Mouse (Mus musculus): ENCODE data around the gene Rapgef4. TPM values are rescaled to one million over a fixed set of nuclear protein-coding genes. Genes with fewer than 3 reads are reported as not detected.

The Rapgef4 gene
- polyA plus RNA-seq, 1 experiment: 1.3 TPM

DNA sequence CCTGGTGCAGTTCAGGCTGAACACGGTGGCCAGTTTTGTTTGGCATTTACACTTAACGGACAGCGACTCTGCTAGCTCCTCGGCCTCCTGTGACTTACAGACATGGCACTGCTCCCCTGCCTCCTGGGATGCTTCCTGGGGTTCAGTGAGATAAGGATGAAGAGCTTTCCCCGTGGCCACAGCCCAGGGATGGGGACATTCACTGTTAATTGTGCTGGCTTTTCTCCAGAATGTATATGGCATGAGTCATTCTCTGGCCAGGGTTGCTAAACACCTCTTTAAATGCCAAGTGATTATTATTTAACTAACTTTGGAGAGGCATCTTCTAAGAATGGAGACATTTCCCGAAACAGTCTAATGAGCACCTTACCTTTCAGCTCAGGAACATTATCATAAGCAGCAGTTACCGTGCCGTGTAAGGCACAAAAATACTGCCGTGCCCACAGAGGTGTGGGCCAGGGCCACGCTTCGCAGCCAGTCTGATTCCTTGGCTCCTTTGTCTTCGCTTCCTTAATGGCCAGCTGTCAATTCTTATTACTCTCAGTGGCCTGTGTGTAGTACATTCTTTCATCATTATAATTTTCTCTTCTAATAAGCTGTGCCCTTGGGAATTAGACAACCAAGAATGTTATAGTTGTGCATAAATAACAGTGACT is 126.6 kb downstream of the Rapgef4 start:
- DNase-seq (ENCODE audit: low read depth, low spot score): no peak
- WGBS: 33% methylated on average over 12 of the region's 12 CpGs

- WGBS: 74% methylated on average over 4 of the region's 4 CpGs
- no peak for DNase-seq (ENCODE audit: low read depth, low spot score)
These were observed 127.6 kb downstream of the Rapgef4 start for GRCm38 (mm10) chr2:72108448-72109312.

DNA sequence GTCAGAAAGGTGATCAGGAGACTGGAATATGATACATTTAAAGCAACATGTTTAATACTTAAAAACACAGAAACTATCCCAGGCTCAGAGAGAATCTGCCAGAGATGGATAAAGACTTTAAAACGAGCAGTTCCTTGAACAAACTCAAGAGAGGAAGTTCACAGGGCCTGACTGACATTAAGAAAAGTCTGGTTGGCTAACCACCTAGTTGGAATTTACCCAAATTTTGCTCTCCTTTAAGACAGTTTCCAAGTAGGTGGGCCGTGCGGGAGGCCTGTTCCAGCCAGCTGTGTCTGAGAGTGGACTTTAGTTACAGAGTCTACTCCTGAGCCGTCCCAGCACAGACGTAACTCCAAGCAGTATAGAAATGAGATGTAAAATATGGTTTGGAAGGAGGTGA is 129.4 kb downstream of the Rapgef4 start:
- DNase-seq (ENCODE audit: low read depth, low spot score): no peak
- WGBS: 75% methylated on average over 5 of the region's 5 CpGs

- no peak for DNase-seq (ENCODE audit: low read depth, low spot score)
- WGBS: 18% methylated on average over 5 of the region's 5 CpGs
These were observed 132.7 kb downstream of the Rapgef4 start for GRCm38 (mm10) chr2:72113716-72114115.

DNA sequence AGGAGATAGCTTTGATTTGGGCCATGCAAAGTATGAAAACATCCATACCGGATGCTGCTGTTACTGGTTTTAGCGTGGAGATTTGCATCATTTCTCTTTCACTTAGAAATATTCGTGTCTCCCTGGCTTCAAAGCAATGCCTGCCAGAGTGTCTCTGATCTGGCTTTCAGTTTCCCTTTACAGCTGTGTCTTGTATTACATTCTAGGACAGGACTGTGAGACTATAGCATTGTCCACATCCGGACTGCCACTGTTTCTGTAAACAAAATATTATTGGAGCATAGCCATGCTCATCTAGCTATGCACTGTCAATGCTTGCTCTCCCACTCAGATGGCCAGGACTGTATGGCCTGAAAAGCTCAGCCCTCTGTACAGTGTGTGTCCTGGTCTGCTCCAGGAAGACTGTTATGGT is 133.1 kb downstream of the Rapgef4 start:
- no peak for DNase-seq (ENCODE audit: low read depth, low spot score)
- 33% methylated on average over 4 of the region's 4 CpGs for WGBS

GRCm38 (mm10) chr2:72116103-72116502 is 135.1 kb downstream of the Rapgef4 start:
- 86% methylated on average over 7 of the region's 7 CpGs for WGBS
- no peak for DNase-seq (ENCODE audit: low read depth, low spot score)

DNA sequence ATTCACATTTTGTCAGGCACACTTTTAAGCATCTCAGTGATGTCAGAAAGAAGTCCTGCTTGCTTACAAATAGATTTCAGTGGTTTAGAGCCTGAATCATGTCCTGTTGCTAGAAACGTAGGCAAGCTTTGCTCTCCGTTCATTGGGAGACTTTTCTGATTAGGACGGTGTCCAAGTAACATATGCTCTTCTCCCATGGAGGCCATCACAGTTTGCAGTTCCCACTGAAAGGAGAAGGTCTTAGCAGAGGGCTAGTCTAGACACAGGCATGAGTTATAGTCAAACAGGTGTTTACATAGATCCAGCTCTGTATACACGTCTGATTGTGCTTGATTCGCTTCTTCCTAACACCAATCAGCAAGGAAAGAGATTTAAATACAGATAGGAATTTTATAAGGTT is 135.7 kb downstream of the Rapgef4 start:
- WGBS: 78% methylated on average over 5 of the region's 5 CpGs
- DNase-seq (ENCODE audit: low read depth, low spot score): no peak

DNA sequence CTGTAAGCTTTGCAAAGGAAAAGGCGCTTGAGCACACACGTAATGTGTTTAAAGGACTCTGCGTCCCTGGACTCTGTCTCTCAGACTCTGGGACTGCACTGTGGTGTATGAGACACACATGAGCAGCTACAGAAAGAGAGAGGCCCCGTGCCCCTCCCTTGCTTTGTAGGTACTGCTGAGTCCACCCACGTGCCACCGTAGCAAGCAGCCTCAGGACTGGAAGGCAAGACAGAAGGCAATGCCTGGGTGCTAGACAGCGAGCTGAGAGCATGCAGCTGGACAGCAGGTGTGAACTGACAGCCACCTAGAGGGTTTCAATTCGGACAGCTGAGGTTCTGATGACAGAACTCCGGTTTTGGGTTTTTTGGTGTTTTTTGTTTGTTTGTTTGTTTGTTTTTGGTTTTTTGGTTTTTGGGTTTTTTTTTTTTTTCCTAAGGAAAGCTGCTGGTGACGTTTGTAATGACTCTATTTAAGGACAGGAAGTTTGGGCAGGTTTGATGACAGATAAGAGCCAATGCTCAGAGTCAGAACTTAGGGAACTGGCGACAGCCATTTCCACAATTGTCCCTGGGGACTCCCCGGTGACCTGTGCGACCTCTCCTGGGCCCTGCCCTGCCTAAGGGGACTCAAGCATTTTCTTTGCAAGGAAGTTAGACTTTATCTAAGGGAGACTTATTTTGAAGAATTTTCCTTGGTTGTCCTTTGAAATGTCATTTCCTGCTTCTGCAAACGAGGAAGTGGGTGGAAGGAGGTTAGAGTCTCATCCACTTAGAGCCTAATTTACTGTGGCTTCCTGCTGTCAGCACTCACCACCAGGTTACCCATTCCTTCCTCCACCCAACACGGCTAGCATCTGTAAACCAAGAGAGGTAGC is 136.3 kb downstream of the Rapgef4 start:
- DNase-seq (ENCODE audit: low read depth, low spot score): no peak
- 57% methylated on average over 15 of the region's 15 CpGs for WGBS

DNA sequence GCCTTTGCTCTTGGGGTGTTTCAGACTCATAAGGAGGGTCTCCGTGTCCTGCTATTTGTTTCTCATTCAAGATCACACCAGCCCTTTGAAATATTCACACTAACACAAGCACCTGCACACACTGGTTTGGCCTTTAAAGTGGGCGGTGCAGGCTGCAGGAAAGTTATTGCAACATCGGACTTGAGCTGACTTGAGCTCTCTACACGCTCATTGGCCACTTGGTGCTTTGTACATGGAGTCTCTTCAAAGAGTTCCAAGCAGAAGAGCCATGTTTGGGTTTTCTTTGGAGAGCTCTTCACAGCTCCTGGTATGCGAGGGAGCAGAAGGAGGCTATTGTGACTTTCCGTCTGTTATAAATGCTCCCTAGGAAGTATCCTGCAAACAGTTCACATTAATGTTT is 139.2 kb downstream of the Rapgef4 start:
- no peak for DNase-seq (ENCODE audit: low read depth, low spot score)
- WGBS: 61% methylated on average over 6 of the region's 6 CpGs

GRCm38 (mm10) chr2:72122410-72123223 is 141.6 kb downstream of the Rapgef4 start:
- whole genome bisulfite sequencing: 91% methylated on average over 14 of the region's 14 CpGs
- DNase-seq (ENCODE audit: low read depth, low spot score): no peak

DNA sequence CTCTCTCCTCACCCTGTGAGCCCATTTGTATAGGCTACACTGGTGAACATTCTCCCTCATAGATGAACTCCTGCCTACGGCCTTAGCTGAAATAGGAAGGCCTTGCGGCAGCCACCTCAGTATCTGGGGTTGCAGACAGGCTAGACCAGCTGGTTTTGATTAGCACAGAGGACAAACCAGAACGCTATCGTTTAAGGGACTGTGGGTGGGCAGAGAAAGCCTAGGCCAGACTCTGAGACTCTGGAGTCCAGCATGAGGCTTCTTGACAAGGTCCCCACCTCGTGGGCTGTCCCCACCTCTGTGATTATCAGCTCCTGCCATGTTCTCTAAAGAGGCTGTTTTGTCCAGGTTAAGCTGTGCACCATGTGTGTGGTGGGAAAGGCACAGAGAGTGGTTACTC is 142.8 kb downstream of the Rapgef4 start:
- DNase-seq (ENCODE audit: low read depth, low spot score): no peak
- WGBS: 80% methylated on average over 5 of the region's 5 CpGs

- 66% methylated on average over 3 of the region's 3 CpGs for WGBS
- no peak for DNase-seq (ENCODE audit: low read depth, low spot score)
These were observed 144.7 kb downstream of the Rapgef4 start for GRCm38 (mm10) chr2:72125786-72126185.

DNA sequence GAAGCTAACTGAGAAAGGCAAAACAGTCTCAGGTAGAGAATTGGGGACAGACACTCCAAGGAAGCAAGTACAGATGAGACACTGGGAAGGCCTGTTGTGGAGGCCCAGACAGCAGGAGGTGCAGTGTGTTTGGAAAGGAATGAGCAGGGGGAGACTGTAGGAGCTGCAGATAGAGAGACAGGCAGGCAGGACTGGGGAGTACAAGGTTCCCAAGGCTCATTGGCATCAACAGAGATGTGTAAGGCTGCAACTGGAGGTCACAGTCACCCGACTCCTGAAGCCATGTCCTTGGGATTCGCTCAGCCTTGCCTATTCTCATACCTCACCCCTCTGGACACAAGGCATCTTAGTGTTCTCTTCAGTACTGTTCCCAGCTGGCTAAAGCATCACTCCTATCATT is 145.4 kb downstream of the Rapgef4 start:
- no peak for DNase-seq (ENCODE audit: low read depth, low spot score)
- 90% methylated on average over 2 of the region's 2 CpGs for WGBS

- no peak for DNase-seq (ENCODE audit: low read depth, low spot score)
- WGBS: 90% methylated on average over 8 of the region's 8 CpGs
These were observed 148.7 kb downstream of the Rapgef4 start for GRCm38 (mm10) chr2:72129612-72130311.

DNA sequence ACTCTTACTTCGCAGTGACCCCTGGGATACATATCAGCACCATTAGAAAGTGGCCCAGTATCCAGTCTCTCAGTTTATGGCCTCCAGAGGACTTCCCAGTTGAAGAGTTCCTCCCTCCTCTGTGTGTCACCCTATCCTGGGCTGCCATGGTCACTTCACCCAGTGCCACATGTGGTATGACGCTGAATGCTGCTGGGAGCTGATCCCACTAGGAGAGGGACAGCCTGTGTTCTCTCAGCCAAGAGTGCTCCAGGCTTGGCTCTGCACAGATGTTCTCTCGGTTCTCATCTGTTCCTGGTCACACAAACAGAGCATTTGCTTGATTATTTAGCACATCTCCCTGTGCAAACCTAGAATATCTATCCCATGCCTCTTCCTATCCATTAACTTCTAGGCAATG is 151.2 kb downstream of the Rapgef4 start:
- DNase-seq (ENCODE audit: low read depth, low spot score): no peak
- WGBS: 83% methylated on average over 3 of the region's 3 CpGs

DNA sequence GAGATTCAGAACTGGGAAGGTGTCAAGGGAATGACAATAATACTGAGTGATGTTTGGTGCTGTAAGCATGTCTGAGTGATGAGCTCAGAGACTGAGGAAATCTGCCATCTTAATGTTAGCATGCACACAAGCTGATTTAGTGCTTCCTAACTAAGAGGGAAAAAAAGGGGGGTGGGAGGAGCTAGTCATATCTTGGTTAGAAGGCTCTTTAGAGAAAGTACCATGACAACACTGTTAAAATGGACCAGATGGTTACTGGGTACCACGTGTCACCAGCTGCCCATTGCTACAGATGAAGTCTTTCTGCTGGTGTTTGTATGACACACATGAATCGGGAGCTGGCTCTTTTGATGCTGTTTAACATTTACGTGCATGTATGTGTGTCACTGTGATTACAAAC is 155.0 kb downstream of the Rapgef4 start:
- 45% methylated on average over 3 of the region's 3 CpGs for WGBS
- no peak for DNase-seq (ENCODE audit: low read depth, low spot score)

DNA sequence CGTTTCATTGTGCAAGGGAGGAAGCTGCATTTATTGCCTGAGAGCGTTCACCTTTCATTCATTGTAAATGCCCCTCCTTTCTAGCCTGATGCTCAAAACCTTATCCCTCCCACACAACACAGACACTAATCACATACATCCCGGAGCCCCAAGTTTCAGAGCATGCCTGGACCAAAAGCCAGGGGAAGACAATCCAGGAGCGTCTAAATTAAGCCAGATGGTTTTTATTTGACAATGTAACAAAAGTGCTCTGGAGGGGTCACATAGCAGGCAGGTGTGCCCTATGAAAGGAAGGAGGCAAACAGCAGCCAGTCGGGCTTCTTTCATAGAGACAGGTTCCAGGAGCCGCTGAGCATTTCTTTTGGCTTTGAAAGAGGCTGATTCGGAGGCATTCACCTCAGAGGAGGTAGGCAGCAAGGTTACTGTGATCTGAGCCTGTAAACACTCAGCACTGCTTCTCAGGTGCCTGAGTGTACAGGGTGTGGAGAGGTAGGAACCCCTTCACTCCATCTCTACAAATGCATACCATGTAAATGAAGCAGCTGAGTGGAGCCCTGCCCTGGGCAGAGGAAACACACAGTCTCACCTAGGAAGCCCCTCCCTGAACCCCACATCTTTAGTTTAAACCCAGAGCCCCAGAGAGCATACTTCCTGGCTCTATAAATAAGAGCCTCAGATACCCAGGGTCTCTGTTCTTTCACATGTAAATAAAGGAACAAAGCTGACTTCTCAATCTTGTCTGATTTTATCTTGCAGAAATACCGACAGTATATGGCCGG is 155.6 kb downstream of the Rapgef4 start:
- no peak for DNase-seq (ENCODE audit: low read depth, low spot score)
- WGBS: 48% methylated on average over 9 of the region's 9 CpGs
